Comparison of ENCODE assay signal across 8 mouse cellular contexts in genomic region chr9:40804576-40804975, GRCm38 (mm10). TPM values are rescaled to one million over a fixed set of nuclear protein-coding genes. Genes with fewer than 3 reads are reported as not detected.
DNase-seq lines count a peak whose midpoint lies in the region; ATAC-seq and TF ChIP-seq lines count a peak whose summit lies in the region.
"Not testable (repeated sequence)": the region's sequence is repeated elsewhere in the genome, so short reads cannot be mapped to it uniquely, and the experiment has no call there.

No protein-coding gene starts in this region.

- not testable (repeated sequence) for H3K27ac ChIP-seq in CH12.LX (ENCODE audit: insufficient read depth, low read depth); embryonic facial prominence, embryonic 12.5 days; heart, adult 2 months; hindbrain, embryonic 13.5 days; kidney, embryonic 14.5 days (ENCODE audit: low read depth, low read length); liver, embryonic 11.5 days (ENCODE audit: low read depth, low read length); midbrain, embryonic 10.5 days (replicated peaks); neural tube, embryonic 13.5 days (replicated peaks)

- H3K4me2 ChIP-seq in CH12.LX (ENCODE audit: insufficient read depth, low read depth, poor library complexity, severe bottlenecking): peak overlapping the region; percentile 79
- H3K4me2 ChIP-seq in embryonic facial prominence, embryonic 12.5 days (replicated peaks): 0 out of 2 replicates have a peak overlapping the region, but pooled peaks have one; percentile 48
- peak overlapping the region; percentile 11 for H3K4me2 ChIP-seq in hindbrain, embryonic 13.5 days
- peak overlapping the region; percentile 53; the same call in 1 of the 2 replicates for H3K4me2 ChIP-seq in kidney, embryonic 14.5 days (replicated peaks; ENCODE audit: low read depth, low read length)
- H3K4me2 ChIP-seq in liver, embryonic 11.5 days: peak overlapping the region; percentile 63
- H3K4me2 ChIP-seq in neural tube, embryonic 13.5 days: peak overlapping the region; percentile 52

- peak overlapping the region in 1 of 3 experiments; percentile 39 for H3K4me3 ChIP-seq in CH12.LX (replicated peaks in 1 of 3; ENCODE audit: low read depth in 2 of 3, low read length in 2 of 3, poor library complexity in 1 of 3)
- not testable (repeated sequence) for H3K4me3 ChIP-seq in embryonic facial prominence, embryonic 12.5 days; hindbrain, embryonic 13.5 days; kidney, embryonic 14.5 days (ENCODE audit: low read length); neural tube, embryonic 13.5 days
- peak overlapping the region; percentile 33; the same call in 1 of the 2 replicates for H3K4me3 ChIP-seq in heart, adult 2 months
- 0 out of 2 replicates have a peak overlapping the region, but pooled peaks have one; percentile 45 for H3K4me3 ChIP-seq in liver, embryonic 11.5 days (ENCODE audit: low read depth, low read length)
- H3K4me3 ChIP-seq in midbrain, embryonic 10.5 days: peak overlapping the region; percentile 35; the same call in 1 of the 2 replicates

- H3K36me3 ChIP-seq in CH12.LX (replicated peaks in 1 of 2; ENCODE audit: control insufficient read depth in 1 of 2, insufficient read depth in 1 of 2, low read length in 1 of 2): peaks cover 47 to 57% of the 10 kb centered on the region in 2 experiments
- peaks cover 31% of the 10 kb centered on the region for H3K36me3 ChIP-seq in embryonic facial prominence, embryonic 12.5 days
- peaks cover 41% of the 10 kb centered on the region for H3K36me3 ChIP-seq in heart, adult 2 months (ENCODE audit: control insufficient read depth, insufficient read depth, low read length)
- peaks cover 41% of the 10 kb centered on the region for H3K36me3 ChIP-seq in hindbrain, embryonic 13.5 days
- peaks cover 46% of the 10 kb centered on the region for H3K36me3 ChIP-seq in kidney, embryonic 14.5 days (ENCODE audit: control insufficient read depth, insufficient read depth, low read length)
- H3K36me3 ChIP-seq in liver, embryonic 11.5 days (ENCODE audit: control insufficient read depth, insufficient read depth, low read length): peaks cover 18% of the 10 kb centered on the region
- peaks cover 55% of the 10 kb centered on the region for H3K36me3 ChIP-seq in midbrain, embryonic 10.5 days
- peaks cover 48% of the 10 kb centered on the region for H3K36me3 ChIP-seq in neural tube, embryonic 13.5 days

- not testable (repeated sequence) for DNase-seq in CH12.LX (ENCODE audit: extremely low read depth); heart, adult 2 months; liver, embryonic 11.5 days (ENCODE audit: low spot score); midbrain, embryonic 10.5 days (ENCODE audit: low spot score)

- not testable (repeated sequence) for TF ChIP-seq EP300 in CH12.LX (IDR thresholded peaks at IDR 0.05; ENCODE audit: low read length); heart, adult 2 months (IDR thresholded peaks at IDR 0.05; ENCODE audit: insufficient read depth, low read depth, low read length)

- H3K4me1 ChIP-seq in CH12.LX (ENCODE audit: control insufficient read depth in 1 of 2, insufficient read depth in 2 of 2): peaks cover 0 to 25% of the 10 kb centered on the region in 2 experiments; a peak in 2 of 4 replicates
- H3K4me1 ChIP-seq in embryonic facial prominence, embryonic 12.5 days: peaks cover 45% of the 10 kb centered on the region
- H3K4me1 ChIP-seq in heart, adult 2 months (ENCODE audit: control insufficient read depth, insufficient read depth, low read length): peaks cover 18% of the 10 kb centered on the region
- peaks cover 67% of the 10 kb centered on the region for H3K4me1 ChIP-seq in hindbrain, embryonic 13.5 days (replicated peaks)
- H3K4me1 ChIP-seq in kidney, embryonic 14.5 days (ENCODE audit: control insufficient read depth, insufficient read depth, low read length): peaks cover 12% of the 10 kb centered on the region
- peaks cover 10% of the 10 kb centered on the region for H3K4me1 ChIP-seq in liver, embryonic 11.5 days (replicated peaks; ENCODE audit: control insufficient read depth, insufficient read depth, low read length)
- H3K4me1 ChIP-seq in midbrain, embryonic 10.5 days: peaks cover 69% of the 10 kb centered on the region
- H3K4me1 ChIP-seq in neural tube, embryonic 13.5 days (replicated peaks): peaks cover 65% of the 10 kb centered on the region

- not testable (repeated sequence) for TF ChIP-seq CTCF in CH12.LX (conservative IDR thresholded peaks at IDR 0.05 in 1 of 2, IDR thresholded peaks at IDR 0.05 in 1 of 2; ENCODE audit: low read depth in 2 of 2, low read length in 2 of 2); heart, adult 2 months (IDR thresholded peaks at IDR 0.05)

- not testable (repeated sequence) for ATAC-seq in embryonic facial prominence, embryonic 12.5 days (ENCODE audit: insufficient number of reproducible peaks, insufficient read depth, low FRiP score, low TSS enrichment); hindbrain, embryonic 13.5 days (ENCODE audit: low FRiP score); kidney, embryonic 14.5 days (ENCODE audit: low FRiP score, low TSS enrichment); liver, embryonic 11.5 days (replicated peaks; ENCODE audit: low FRiP score); neural tube, embryonic 13.5 days (ENCODE audit: low read depth)

- H3K27me3 ChIP-seq in CH12.LX (replicated peaks); embryonic facial prominence, embryonic 12.5 days; heart, adult 2 months (ENCODE audit: control insufficient read depth, insufficient read depth, low read length); hindbrain, embryonic 13.5 days; kidney, embryonic 14.5 days (ENCODE audit: control insufficient read depth, insufficient read depth, low read length); liver, embryonic 11.5 days (replicated peaks; ENCODE audit: control insufficient read depth, insufficient read depth, low read length); midbrain, embryonic 10.5 days (ENCODE audit: low read depth, poor library complexity, severe bottlenecking); neural tube, embryonic 13.5 days: not testable (repeated sequence)

- H3K9ac ChIP-seq in CH12.LX (ENCODE audit: insufficient read depth, low read depth); embryonic facial prominence, embryonic 12.5 days; heart, adult 2 months (ENCODE audit: low read depth, low read length); hindbrain, embryonic 13.5 days; kidney, embryonic 14.5 days (ENCODE audit: low read depth, low read length); liver, embryonic 11.5 days (ENCODE audit: low read depth, low read length); neural tube, embryonic 13.5 days: not testable (repeated sequence)

- dilution Hi-C loops in CH12.LX (cut with MboI; ENCODE audit: extremely low pct_ligation_motif_present, extremely low pct_unique_long_range_greater_than_20kb, low sequenced_read_pairs): not testable (repeated sequence)

- in situ Hi-C loops in CH12.LX (cut with MboI; ENCODE audit: low pct_ligation_motif_present, low pct_unique_long_range_greater_than_20kb, low sequenced_read_pairs): loop anchor here (5.0 to 25.0 kb wide), 2 partner anchors 47 to 183 kb away; no protein-coding TSS in a partner anchor

- H3K79me2 ChIP-seq in CH12.LX (replicated peaks; ENCODE audit: control insufficient read depth, extremely low read depth, insufficient read depth, poor library complexity, severe bottlenecking): peaks cover 27% of the 10 kb centered on the region
- not testable (repeated sequence) for H3K79me2 ChIP-seq in heart, adult 2 months (replicated peaks; ENCODE audit: control insufficient read depth, insufficient read depth, low read length)

- TF ChIP-seq POLR2A in CH12.LX (IDR thresholded peaks at IDR 0.05; ENCODE audit: low read depth, low read length): not testable (repeated sequence)
- 0 out of 2 replicates have a peak, but pooled peaks have one; percentile 12 for TF ChIP-seq POLR2A in heart, adult 2 months (IDR thresholded peaks at IDR 0.05; ENCODE audit: insufficient read depth, low read depth, low read length)

- intact Hi-C loops in heart, adult 2 months (cut with DNase I): loop anchor here (2.0 kb wide), 1 partner anchor 48 kb away; no protein-coding TSS in a partner anchor

- 64% methylated on average over 3 of the region's 3 CpGs for WGBS in embryonic facial prominence, embryonic 12.5 days
- WGBS in heart, adult 2 months: 32% methylated on average over 3 of the region's 3 CpGs
- 55% methylated on average over 3 of the region's 3 CpGs for WGBS in hindbrain, embryonic 13.5 days
- WGBS in kidney, embryonic 14.5 days: 59% methylated on average over 3 of the region's 3 CpGs
- 60% methylated on average over 3 of the region's 3 CpGs for WGBS in liver, embryonic 11.5 days
- 78% methylated on average over 3 of the region's 3 CpGs for WGBS in midbrain, embryonic 10.5 days
- 58% methylated on average over 3 of the region's 3 CpGs for WGBS in neural tube, embryonic 13.5 days

- H3K9me3 ChIP-seq in CH12.LX (replicated peaks; ENCODE audit: low read length); embryonic facial prominence, embryonic 12.5 days; hindbrain, embryonic 13.5 days; kidney, embryonic 14.5 days (ENCODE audit: control insufficient read depth, low read length); liver, embryonic 11.5 days (ENCODE audit: control insufficient read depth, low read length); midbrain, embryonic 10.5 days (replicated peaks); neural tube, embryonic 13.5 days: not testable (repeated sequence)

- not testable (repeated sequence) for TF ChIP-seq RAD21 in CH12.LX (IDR thresholded peaks at IDR 0.05; ENCODE audit: low read depth, low read length)

RNA-seq across cellular contexts. Expression of gene Hspa8, which starts 3.8 kb away (rescaled TPM):
- total RNA-seq in CH12.LX (2012; rRNA removed): 2,915 and 4,984 TPM in 2 replicates
- total RNA-seq in CH12.LX (2014; rRNA removed): 7,143 and 7,761 TPM in 2 replicates
- polyA plus RNA-seq in CH12.LX (2012; ENCODE audit: insufficient read length, low read depth): 5,629 and 6,462 TPM in 2 replicates
- polyA plus RNA-seq in embryonic facial prominence, embryonic 12.5 days (2016; fragmentation: Nextera tagmentation; extraction: Ambion mirVana): 2,550 and 2,595 TPM in 2 replicates
- 1,000 to 10,000 TPM; 1,540 to 1,554 TPM for total RNA-seq in heart, adult 2 months (2021)
- polyA plus RNA-seq in heart, adult 2 months (2012; rRNA removed): 2,007 and 3,319 TPM in 2 replicates
- polyA plus RNA-seq in hindbrain, embryonic 13.5 days (2015; fragmentation: Nextera tagmentation; extraction: Ambion mirVana): 2,762 and 2,865 TPM in 2 replicates
- 2,147 and 3,036 TPM in 2 replicates for polyA plus RNA-seq in kidney, embryonic 14.5 days (2014; fragmentation: Nextera tagmentation; extraction: Ambion mirVana)
- polyA plus RNA-seq in liver, embryonic 11.5 days (2014; fragmentation: Nextera tagmentation; extraction: Ambion mirVana): 3,603 and 3,888 TPM in 2 replicates
- polyA plus RNA-seq in midbrain, embryonic 10.5 days (2016; fragmentation: Nextera tagmentation; extraction: Ambion mirVana): 3,165 and 3,904 TPM in 2 replicates
- 2,997 and 3,038 TPM in 2 replicates for polyA plus RNA-seq in neural tube, embryonic 13.5 days (2015; fragmentation: Nextera tagmentation; extraction: Ambion mirVana)

Comparison
In these comparisons a context has a peak if more than half of its experiments do, and no peak if none do; other contexts are left out.
1. H3K4me2 ChIP-seq: peak in every context shown above with its lines; median percentile 79 in CH12.LX; 63 in liver, embryonic 11.5 days; 53 in kidney, embryonic 14.5 days; 52 in neural tube, embryonic 13.5 days; 48 in embryonic facial prominence, embryonic 12.5 days; 11 in hindbrain, embryonic 13.5 days.